Mouse (Mus musculus) skeletal muscle tissue, adult 2 months (tissue): ENCODE data around the gene Dlec1.

Experiments used
- DNase-seq: peaks from one replicate; pipeline ENCODE4 v3.0.0-alpha.2; 2012; ENCODE audit warnings: low read depth, low spot score

The Dlec1 gene

GRCm38 (mm10) chr9:119089437-119089836 is 12.8 kb upstream of the Dlec1 start:
- no peak for DNase-seq

DNA sequence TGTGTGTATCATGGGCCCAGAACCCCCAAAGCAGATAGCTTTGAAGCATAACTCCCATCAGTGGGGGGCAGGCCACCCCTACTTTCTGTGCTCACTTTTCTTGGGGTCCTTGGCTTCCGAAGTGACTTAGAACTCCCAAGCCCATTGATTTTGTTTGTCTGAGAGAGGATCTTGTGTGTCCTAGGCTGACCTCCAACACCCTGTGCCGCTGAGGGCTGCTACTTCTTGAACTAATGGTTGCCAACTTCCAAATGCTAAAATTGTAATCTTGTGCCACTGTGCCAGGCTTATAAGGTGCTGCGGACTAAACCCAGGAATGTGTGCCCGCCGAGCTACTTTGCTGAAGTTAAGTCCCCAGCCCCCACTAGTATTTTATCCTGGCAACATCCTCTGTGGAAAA is 11.8 kb upstream of the Dlec1 start:
- DNase-seq: no peak

DNA sequence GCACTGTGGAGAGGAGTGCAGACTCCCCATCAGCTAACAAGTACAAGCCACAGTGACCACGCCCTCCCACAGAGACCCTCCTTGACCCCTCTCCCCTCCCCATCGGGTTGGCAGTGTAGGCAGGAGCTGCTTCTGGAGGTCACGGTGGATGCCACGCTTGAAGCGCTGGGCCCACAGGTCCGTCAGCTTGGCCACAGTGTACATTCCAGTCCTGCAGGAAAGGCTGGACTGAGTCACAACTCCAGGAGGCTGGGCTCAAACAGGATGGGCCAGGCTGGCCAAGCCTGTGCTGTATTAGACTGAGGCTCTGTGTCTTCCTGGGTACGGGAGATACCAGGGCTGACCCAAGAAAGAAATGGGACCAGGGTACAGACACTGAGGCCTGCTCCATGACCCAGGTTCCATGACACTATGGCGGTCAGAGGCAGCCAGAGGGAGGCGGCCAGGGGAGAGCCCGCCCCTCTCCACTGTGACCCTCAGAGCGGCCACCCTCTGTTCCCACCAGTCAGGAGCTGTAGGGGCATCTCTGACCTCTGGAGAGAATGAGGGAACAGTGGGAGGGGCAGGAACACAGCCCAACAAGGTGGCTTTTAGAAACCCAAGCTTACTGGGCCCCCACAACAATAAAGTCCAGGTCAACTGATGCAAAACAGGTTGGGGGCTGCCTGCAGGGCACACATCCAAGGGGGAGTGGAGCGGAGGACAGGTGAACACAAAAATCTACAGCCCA is 10.5 kb upstream of the Dlec1 start:
- DNase-seq: no peak

DNA sequence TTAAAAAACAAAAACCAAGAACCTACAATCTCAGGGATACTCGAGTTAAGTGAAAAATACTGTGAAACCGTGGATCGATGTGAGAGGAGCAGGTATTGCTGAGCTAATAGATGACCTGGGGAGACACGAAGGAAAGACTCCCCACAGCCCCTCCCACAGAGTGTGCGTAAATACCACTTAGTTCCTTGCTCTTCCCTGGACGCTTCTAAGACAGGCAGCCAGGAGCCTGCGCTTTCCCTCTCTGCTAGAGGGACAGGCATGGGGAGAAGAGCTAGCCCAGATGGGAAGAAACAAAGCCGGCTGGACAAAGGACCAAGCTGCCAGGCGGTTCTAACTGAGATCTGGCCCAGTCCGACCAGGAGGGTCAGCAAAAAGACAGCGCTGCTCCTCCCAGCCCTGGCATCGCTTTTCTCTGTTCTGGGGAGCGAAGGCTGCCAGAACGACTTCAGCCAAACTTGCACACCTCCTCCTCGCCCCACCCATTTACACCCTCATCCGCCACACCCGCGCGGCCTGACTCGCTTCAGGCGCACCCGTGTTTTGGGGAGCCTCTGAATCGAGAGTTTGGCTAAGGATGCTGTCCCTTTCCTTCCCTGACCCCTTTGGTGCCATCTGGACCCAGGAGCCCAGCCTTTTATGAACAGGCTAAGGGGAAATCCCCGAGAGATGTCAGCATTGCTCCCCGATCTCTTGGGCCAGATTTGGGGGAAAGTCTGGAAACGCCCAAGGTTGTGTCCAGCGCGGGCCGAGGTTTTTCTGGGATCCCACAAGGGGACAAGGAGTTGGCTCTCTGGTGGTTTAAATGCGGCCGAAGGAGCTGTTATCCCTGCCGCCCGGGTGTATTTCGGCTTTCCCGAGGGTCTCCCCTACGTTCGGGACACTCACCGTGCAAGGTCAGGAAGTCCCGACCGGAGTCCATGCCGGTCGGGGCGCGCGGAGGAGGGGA is 9.5 kb upstream of the Dlec1 start:
- DNase-seq: no peak

DNA sequence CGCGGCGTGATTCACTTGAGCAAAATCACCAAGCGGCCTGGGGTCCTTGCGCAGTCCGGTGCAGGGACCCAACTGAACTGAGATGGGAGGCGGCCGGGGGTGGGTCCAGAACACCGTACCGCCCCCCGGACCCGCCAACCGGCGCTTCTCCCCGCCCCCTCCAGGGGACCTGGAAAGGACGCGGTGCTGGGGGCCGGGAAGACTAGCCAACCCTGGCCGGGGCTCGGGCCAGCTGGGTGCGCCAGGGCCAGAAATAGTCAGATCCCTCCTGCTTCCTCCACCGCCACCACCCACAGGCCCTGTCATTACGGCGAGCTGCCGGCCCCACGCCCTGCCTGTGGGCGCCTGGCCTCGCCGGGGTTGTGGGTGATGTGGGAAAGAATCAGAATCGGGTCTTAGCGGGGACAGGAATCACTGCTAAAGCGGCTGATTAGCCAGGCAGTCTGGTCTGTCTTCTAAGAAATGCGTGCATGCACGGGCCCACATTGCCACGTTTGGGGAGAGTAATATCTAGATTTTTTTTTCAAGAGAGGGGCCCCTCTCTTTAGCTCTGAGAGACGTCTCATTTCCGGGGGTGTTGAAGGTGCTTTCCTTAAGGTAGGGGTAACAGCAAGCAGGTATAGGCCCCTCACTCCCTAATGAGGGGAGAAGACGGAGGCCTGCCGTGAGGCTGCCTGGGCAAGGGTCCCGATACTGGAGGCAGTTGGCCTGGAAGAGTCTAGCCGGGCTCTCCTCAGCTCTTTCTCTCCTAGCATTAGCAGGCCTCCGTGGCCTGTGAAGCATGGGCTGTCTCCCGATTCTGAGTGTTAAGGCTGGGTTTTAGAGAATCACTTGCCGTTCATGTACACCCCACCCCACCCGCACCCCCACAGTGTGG is 8.6 kb upstream of the Dlec1 start, which contains the start of gene Plcd1:
Gene Plcd1 (minus strand): TSS at position 84 of the 877 bp plus-strand sequence.
- DNase-seq: peak; percentile 94

DNA sequence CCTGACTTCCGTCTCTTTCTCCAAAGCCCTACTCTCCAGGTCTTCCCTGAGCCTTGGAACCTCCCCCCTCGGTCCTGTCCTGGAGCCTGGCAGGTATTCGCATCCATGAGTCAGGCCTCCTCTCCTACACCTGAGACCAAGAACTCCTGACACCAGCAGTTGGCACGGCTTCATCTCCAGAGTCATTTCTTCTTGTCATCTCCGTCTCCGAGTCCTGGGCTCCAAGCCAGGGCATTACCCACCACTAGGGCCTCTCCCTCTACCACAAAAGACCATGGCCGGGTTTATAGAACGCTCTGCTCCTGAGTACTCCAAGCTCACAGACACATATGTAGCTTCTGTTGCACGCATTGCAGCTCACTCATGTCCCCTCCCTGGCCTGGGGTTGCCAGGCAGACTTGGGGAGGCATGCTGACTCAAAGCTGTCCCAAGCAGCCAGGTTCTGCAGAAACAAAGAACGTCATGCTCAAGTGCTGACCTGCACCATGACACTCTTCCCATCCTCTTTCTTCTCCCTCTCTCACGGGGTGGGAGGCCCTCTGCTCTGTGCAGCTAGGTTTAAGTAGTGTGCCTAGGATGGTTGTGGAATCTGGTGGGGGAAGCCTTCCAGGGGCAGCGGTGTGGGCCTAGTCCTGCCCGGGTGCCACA is 7.7 kb upstream of the Dlec1 start:
- no peak for DNase-seq

- DNase-seq: no peak
These were observed 1.9 kb upstream of the Dlec1 start for GRCm38 (mm10) chr9:119100177-119100898.

GRCm38 (mm10) chr9:119102783-119103113 is 470 bp downstream of the Dlec1 start:
- DNase-seq: no peak

- no peak for DNase-seq
These were observed 5.3 kb downstream of the Dlec1 start for GRCm38 (mm10) chr9:119107566-119107965.

- DNase-seq: no peak
These were observed 7.5 kb downstream of the Dlec1 start for GRCm38 (mm10) chr9:119109685-119110353.

DNA sequence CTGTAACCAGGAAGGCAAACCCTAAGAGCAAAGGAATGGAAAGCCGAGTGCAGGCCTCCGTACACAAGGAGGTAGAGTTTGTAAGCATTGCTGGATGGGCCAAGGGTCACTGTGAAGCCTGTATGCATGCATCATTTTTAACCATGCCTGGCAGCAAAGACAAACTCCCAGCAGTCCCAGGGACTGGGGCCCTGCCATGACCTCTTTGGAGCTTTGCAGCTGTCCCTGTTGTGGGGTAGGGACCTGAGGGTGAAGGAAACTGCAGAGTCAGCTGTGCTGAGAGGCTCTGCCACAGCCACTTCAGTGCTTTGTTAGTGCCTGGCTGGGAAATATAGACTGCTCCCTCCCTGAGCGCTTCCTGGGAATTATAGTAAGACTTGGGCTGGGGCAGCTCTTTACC is 8.4 kb downstream of the Dlec1 start:
- DNase-seq: peak; percentile 75

- DNase-seq: no peak
These were observed 12.6 kb downstream of the Dlec1 start for GRCm38 (mm10) chr9:119114911-119115310.

DNA sequence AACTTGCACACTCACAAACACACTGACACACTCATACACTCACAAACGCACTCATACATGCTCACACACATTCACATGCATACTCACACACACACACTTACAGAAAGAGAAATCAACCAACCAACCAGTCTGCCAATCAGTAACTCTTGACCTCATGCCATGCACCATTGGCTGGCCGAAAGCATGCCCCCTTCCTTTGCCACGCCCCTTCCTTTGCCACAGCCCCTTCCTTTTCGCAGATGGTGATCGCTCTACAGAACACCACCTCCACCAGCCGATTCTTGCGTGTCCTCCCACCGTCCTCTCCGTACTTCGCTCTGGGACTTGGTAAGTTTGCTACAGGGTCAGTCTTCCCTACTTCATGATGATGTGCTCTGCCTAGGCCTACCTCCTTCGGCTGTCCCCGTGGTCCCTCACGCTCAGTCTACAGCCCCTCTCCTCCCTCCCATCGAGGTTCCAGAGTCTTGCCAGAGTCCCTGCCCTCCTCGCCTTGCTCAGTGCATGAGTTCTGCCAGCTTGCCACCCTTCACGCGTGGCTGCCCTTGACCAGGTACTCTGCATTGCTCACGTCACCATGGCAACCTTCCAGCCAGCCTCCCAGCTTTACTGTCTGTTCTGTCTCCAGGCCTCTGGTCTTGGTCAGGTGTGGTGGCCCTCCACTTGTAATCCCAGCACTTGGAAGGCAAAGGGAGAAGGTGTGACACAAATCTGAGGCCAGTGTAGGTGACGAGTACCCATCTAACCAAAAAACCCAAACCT is 17.3 kb downstream of the Dlec1 start:
- DNase-seq: no peak

GRCm38 (mm10) chr9:119120168-119120560 is 17.9 kb downstream of the Dlec1 start:
- DNase-seq: no peak

- no peak for DNase-seq
These were observed 20.5 kb downstream of the Dlec1 start for GRCm38 (mm10) chr9:119122596-119123369.

GRCm38 (mm10) chr9:119128436-119129181 is 26.3 kb downstream of the Dlec1 start:
- DNase-seq: no peak

DNA sequence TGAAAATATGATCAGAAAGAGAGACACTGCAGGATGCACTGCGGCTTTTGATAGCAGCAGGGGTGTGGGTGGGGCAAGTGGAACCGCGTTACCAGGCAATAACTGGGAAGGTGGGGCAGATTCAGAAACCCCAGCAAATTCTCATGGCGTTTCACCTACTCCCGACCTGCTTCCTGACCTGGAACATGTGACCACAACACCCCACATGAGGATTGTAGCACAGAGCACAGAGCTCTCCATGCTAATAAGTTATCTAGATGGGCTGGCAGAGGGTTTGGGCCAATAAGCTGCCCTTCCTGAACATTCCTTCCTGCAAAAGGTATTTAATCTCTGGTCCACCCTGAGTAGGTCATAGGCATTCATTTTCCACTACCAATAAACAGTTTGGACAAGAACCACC is 28.4 kb downstream of the Dlec1 start:
- DNase-seq: no peak

- no peak for DNase-seq
These were observed 36.6 kb downstream of the Dlec1 start for GRCm38 (mm10) chr9:119138836-119139235.
